24 mouse cellular contexts compared by ENCODE assay signal in genomic region chr1:152584933-152585332, GRCm38 (mm10).
DNase-seq lines count a peak whose midpoint lies in the region; ATAC-seq and TF ChIP-seq lines count a peak whose summit lies in the region.
"Had no signal": no experiment of that assay in that cellular context is flagged by ENCODE, and none has a peak within 500 bp of the region (broad histone marks: within the 10 kb centered on the region; RNA-seq: fewer than 3 reads in every experiment).

No protein-coding gene starts in this region.

- 69% methylated on average over 8 of the region's 8 CpGs for WGBS in kidney, embryonic 16.5 days
- 59% methylated on average over 8 of the region's 8 CpGs for WGBS in lung, postnatal 0 days
- 86% methylated on average over 8 of the region's 8 CpGs for whole genome bisulfite sequencing in forebrain, embryonic 10.5 days

- TF ChIP-seq EP300 in lung, postnatal 0 days (IDR thresholded peaks at IDR 0.05) = no peak

- no peaks in the 10 kb centered on the region for H3K9me3 ChIP-seq in kidney, embryonic 16.5 days (ENCODE audit: low read length)
- no peaks in the 10 kb centered on the region for H3K9me3 ChIP-seq in lung, postnatal 0 days (ENCODE audit: low read length)
- H3K9me3 ChIP-seq in forebrain, embryonic 10.5 days = no peaks in the 10 kb centered on the region
- H3K9me3 ChIP-seq: heart, embryonic 15.5 days; neural tube, embryonic 15.5 days had no signal

- H3K9ac ChIP-seq in kidney, embryonic 16.5 days (replicated peaks; ENCODE audit: low read length) = no peak overlapping the region
- H3K9ac ChIP-seq in lung, postnatal 0 days (replicated peaks; ENCODE audit: low read depth) = no peak overlapping the region
- H3K9ac ChIP-seq: heart, embryonic 15.5 days; hindbrain, embryonic 14.5 days; neural tube, embryonic 15.5 days had no signal

- no peak overlapping the region for H3K4me3 ChIP-seq in kidney, embryonic 16.5 days (ENCODE audit: low read length)
- no peak overlapping the region for H3K4me3 ChIP-seq in lung, postnatal 0 days (ENCODE audit: low read depth, low read length)
- no peak overlapping the region for H3K4me3 ChIP-seq in forebrain, embryonic 10.5 days
- H3K4me3 ChIP-seq: heart, embryonic 15.5 days; neural tube, embryonic 15.5 days had no signal

- H3K27me3 ChIP-seq in kidney, embryonic 16.5 days (ENCODE audit: insufficient read depth, low read length) = no peaks in the 10 kb centered on the region
- H3K27me3 ChIP-seq in lung, postnatal 0 days (replicated peaks; ENCODE audit: insufficient read depth, low read length) = no peaks in the 10 kb centered on the region
- H3K27me3 ChIP-seq in forebrain, embryonic 10.5 days (ENCODE audit: poor library complexity, severe bottlenecking) = no peaks in the 10 kb centered on the region
- H3K27me3 ChIP-seq: CH12.LX; heart, embryonic 15.5 days; neural tube, embryonic 15.5 days had no signal

- H3K4me2 ChIP-seq in kidney, embryonic 16.5 days (replicated peaks; ENCODE audit: low read depth, low read length) = no peak overlapping the region
- no peak overlapping the region for H3K4me2 ChIP-seq in lung, postnatal 0 days (replicated peaks; ENCODE audit: low read depth, low read length)
- H3K4me2 ChIP-seq: heart, embryonic 15.5 days; hindbrain, embryonic 14.5 days; neural tube, embryonic 15.5 days had no signal

- TF ChIP-seq CTCF in lung, postnatal 0 days (IDR thresholded peaks at IDR 0.05) = no peak

- no peak for DNase-seq in kidney, adult 9 months
- peak; percentile 33 for DNase-seq in lung, postnatal 0 days (ENCODE audit: low spot score)
- DNase-seq in lung, postnatal 25 days (ENCODE audit: low spot score) = no peak
- DNase-seq in forebrain, embryonic 10.5 days (ENCODE audit: extremely low spot score, low spot score) = no peak
- DNase-seq: adrenal gland, adult 2 months; adrenal gland, postnatal 36 days; B cell, adult 2 months; cerebellum, adult 8-10 months; cerebellum, postnatal 25 days; heart, postnatal 36 days; midbrain, embryonic 14.5 days; right cerebral cortex, adult 18-20 months had no signal

- 0 out of 2 replicates have a peak overlapping the region, but pooled peaks have one; percentile 30 for H3K27ac ChIP-seq in kidney, embryonic 16.5 days (ENCODE audit: low read length)
- H3K27ac ChIP-seq in lung, postnatal 0 days (ENCODE audit: low read length) = no peak overlapping the region
- no peak overlapping the region for H3K27ac ChIP-seq in forebrain, embryonic 10.5 days
- H3K27ac ChIP-seq: hindbrain, embryonic 14.5 days; macrophage; neural tube, embryonic 15.5 days; stomach, postnatal 0 days had no signal

- peaks cover 34% of the 10 kb centered on the region for H3K4me1 ChIP-seq in kidney, embryonic 16.5 days (ENCODE audit: insufficient read depth, low read length)
- H3K4me1 ChIP-seq in lung, postnatal 0 days (ENCODE audit: insufficient read depth, low read depth, low read length) = peaks cover 15% of the 10 kb centered on the region
- peaks cover 65% of the 10 kb centered on the region for H3K4me1 ChIP-seq in forebrain, embryonic 10.5 days

- peaks cover 5% of the 10 kb centered on the region; the same call in 1 of the 2 replicates for H3K36me3 ChIP-seq in kidney, embryonic 16.5 days (ENCODE audit: insufficient read depth, low read length)
- no peaks in the 10 kb centered on the region for H3K36me3 ChIP-seq in lung, postnatal 0 days (ENCODE audit: insufficient read depth, low read length)
- peaks cover 6% of the 10 kb centered on the region for H3K36me3 ChIP-seq in forebrain, embryonic 10.5 days (replicated peaks)
- H3K36me3 ChIP-seq: neural tube, embryonic 15.5 days had no signal

- no peak for ATAC-seq in kidney, embryonic 16.5 days (ENCODE audit: low FRiP score, low TSS enrichment)
- peak; percentile 65 for ATAC-seq in lung, postnatal 0 days
- ATAC-seq in granulocyte monocyte progenitor cell, adult 5-6 weeks (replicated peaks; ENCODE audit: poor library complexity, severe bottlenecking) = peak; percentile 29; the same call in 1 of the 2 replicates
- ATAC-seq in CD4-positive, CD25-positive, alpha-beta regulatory T cell, adult 4 months = no peak
- ATAC-seq: activated CD4-positive, CD25-positive, alpha-beta regulatory T cell, adult 4 months; forebrain, embryonic 14.5 days; intestine, postnatal 0 days had no signal

Comparison
In these comparisons a context has a peak if more than half of its experiments do, and no peak if none do; other contexts are left out.
1. ATAC-seq: peak in lung, postnatal 0 days (single experiment) and granulocyte monocyte progenitor cell, adult 5-6 weeks (single experiment); none in kidney, embryonic 16.5 days (single experiment) and CD4-positive, CD25-positive, alpha-beta regulatory T cell, adult 4 months (single experiment).